Mouse (Mus musculus): ENCODE results near the gene Atp6v1e2.

- TF ChIP-seq CTCF (IDR thresholded peaks at IDR 0.05; ENCODE audit: low read depth, low read length): no peak
- TF ChIP-seq GATA1 (IDR thresholded peaks at IDR 0.05; ENCODE audit: borderline replicate concordance, low read length): no peak
These were observed 45.2 kb downstream of the Atp6v1e2 start for GRCm38 (mm10) chr17:86902399-86903067.

Data from G1E (cell line).